Mouse (Mus musculus) ZHBTc4 (cell line): Measurements from ENCODE around the gene Uqcr10.

Experiments used
- DNase-seq: peaks from one replicate; pipeline ENCODE4 v3.0.0-alpha.2; 2011; ENCODE audit warnings: low read depth, low spot score

Uqcr10 gene

GRCm38 (mm10) chr11:4704072-4704964 lies at the start of gene Uqcr10, which contains the start of gene Zmat5:
TSS of gene Uqcr10 (minus strand) at chr11:4704342.
TSS of gene Zmat5 (plus strand) at chr11:4704678.
- DNase-seq, result peak; percentile 97

DNA sequence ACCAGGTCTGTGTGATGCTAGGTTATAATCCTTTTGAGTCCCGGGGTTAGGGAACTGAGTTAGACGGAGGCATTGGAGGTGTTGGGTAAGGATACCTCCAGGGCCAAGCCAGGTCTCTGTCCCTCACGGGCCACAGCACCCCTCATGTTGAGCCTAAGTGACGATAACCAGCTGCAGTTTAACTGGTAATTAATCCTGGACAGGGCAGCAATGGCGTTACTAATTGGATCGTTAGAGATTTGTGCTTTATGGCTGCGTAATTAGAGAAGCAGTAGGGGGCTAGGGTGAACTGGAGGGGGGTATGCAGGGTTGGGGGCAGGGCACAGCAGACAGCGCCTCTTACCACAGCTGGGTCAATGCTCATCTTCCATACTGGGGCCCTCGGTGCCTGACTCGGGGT lies 48.7 kb upstream of the Uqcr10 start:
- DNase-seq, result no peak

GRCm38 (mm10) chr11:4750263-4750662 lies 46.1 kb upstream of the Uqcr10 start:
- peak; percentile 83 for DNase-seq

- DNase-seq, result peak; percentile 39
These were observed 43.1 kb upstream of the Uqcr10 start for GRCm38 (mm10) chr11:4747285-4747684.

GRCm38 (mm10) chr11:4746733-4747132 lies 42.6 kb upstream of the Uqcr10 start, which contains the start of gene Cabp7:
TSS of gene Cabp7 (minus strand) at chr11:4746778.
- DNase-seq, result peak; percentile 50

DNA sequence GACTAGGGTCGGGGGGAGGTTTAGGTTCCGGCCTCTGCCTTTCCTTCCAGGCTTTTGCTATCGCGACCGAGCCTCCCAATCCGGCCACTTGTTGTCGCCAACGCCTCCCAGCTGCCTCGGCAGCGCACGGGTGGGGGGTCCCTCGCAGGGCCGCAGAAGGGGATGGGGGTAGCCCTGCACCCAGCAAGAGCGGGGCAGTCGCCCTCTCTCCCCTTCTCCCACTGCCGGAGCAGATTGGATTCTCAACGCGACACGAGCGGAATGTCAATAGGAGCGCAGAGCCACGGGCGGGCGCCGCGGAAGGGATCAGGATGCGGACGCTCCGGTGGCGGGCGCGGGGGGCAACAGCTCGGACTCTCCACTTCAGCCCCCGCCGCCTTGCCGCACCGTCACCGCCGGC lies 41.8 kb upstream of the Uqcr10 start:
- DNase-seq, result peak; percentile 62

DNA sequence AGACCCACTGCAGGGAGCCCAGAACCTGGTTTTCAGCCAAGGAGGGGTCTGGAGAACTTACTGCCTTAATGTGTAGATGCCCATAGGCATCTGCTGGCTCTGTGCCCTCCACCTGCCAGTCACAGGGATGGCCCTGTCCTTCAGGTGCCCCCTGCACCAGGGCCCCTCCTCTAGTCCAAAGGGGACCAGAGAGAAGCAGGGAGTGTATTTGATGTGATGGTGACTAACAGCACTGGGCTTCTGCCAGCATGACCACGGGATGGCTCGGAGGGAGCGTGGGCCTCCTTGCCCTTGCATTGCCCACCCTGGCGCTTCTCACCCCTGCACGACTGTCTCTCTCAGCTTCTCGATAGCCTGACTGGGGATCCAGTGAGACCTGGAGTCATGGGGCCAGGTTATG lies 40.5 kb upstream of the Uqcr10 start:
- no peak for DNase-seq

DNA sequence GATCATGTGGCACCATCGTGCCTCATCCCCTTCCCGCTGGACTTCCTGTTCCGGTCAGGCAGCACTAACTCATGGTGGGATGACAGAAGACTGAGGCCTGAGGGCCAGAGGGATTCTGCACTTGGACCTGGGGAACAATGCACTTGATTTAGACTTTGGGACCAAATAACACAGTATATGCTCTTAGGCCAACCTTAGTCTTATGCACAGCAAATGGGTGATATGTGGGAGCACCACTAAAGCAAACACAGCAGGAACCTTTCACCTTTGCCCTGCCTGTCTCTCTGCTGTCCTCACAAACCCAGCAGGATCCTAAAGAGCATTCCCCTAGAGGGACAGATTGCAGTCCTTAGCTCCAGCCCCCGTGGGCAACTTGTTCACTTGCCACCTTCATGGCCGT lies 36.6 kb upstream of the Uqcr10 start:
- DNase-seq, result no peak

GRCm38 (mm10) chr11:4738719-4739118 lies 34.6 kb upstream of the Uqcr10 start:
- DNase-seq, result peak; percentile 47

DNA sequence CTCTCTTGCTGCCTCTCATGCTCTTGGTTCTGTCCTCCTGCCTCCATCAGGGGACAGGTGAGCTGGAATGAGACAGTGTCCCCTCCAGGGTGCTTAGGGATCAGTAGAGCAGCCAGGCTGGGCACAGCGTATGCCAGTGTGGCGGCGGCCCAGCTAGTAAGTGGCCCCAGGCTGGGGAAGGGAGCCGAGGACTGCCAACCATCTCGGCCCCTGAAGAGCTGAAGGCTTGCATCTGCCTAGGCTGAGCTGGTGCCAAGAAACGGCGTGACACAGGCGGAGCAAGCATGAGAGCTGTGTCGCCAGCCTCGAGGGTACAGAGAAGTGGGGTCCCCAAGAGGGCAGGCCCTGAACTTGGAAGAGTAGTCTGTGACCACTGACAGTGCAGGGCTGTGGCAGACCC lies 33.5 kb upstream of the Uqcr10 start:
- DNase-seq, result no peak

- DNase-seq, result no peak
These were observed 32.2 kb upstream of the Uqcr10 start for GRCm38 (mm10) chr11:4736355-4736754.

- DNase-seq, result peak; percentile 77
These were observed 30.0 kb upstream of the Uqcr10 start for GRCm38 (mm10) chr11:4734179-4734578.

- DNase-seq, result no peak
These were observed 27.6 kb upstream of the Uqcr10 start for GRCm38 (mm10) chr11:4731781-4732180.

DNA sequence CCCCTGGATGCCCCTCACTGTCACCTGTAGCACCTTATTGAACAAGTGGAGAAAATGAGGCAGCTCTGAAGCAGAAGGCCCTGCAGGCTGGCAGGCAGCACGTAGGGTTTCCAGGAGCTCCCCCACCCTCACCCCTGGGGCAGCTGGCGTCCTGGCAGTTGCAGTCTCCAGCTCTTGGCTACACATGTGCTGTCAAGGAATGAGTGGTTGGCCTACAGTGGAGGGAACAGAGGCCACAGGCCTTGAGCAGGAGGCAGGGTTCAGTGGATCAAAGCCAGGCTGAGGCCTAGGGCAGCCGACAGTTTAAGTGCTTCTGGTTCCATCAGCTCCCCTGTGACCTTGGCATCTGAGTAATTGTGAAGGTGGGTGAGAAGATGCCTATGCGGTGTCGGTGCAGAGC lies 26.8 kb upstream of the Uqcr10 start:
- no peak for DNase-seq

- no peak for DNase-seq
These were observed 26.0 kb upstream of the Uqcr10 start for GRCm38 (mm10) chr11:4730096-4730495.

DNA sequence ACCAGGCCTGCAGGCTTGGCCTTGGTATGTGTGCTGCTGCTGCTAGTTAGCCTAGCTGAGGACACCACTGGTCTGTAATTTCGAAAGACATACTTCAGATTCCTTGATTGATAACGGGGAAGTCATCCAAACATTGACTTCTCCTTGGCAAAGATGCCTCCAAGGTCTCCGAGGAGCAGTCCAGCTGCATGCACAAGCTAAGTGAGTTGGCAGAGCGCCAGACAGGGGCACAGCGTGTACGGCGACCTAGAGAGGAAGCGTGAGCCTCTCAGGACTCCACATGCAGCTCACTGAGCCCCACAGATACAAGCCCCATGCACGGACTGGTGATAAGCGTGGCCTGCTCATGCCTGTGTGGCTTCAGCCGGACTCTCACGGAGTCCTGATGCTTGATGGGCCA lies 25.5 kb upstream of the Uqcr10 start:
- no peak for DNase-seq

DNA sequence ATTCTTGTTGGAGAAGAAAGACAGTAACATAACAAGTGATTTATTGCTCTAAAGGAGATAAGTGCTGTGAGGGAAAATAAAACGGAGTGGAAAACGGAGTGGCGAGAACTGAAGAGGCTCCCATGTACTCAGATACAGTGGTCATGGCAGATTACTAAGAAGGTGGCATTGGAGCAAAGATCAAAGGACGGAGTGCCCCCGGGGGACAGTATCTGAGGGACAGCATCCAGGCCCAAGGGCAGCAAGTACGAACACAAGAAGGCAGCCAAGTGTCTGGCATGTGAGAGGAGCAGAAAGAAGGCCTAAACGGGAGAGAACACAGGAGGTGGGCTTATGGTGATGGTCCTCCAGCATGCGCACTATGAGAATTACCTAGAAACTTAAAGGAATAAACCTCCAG lies 17.6 kb upstream of the Uqcr10 start:
- DNase-seq, result no peak

GRCm38 (mm10) chr11:4720900-4721580 lies 16.9 kb upstream of the Uqcr10 start:
- no peak for DNase-seq

GRCm38 (mm10) chr11:4720393-4720792 lies 16.3 kb upstream of the Uqcr10 start:
- DNase-seq, result peak; percentile 29

DNA sequence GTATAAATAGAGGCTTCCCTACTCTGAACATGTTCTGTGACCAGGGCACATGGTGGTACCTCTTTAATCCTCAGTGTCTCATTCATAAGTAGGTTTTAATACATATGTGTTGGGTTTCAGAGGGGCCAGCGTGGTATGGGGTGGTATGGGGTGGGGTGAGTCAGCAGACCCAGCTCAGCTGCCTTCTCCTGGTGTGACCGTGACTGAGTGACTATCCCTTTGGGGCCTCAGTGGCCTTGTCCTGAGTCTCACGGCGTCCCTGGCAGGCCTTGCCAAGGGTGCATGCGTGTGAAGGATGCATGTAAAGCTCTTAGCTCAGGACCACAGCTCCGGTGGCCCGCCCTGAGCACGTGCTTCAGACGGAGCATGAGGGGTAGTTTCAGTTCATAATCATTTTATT lies 15.8 kb upstream of the Uqcr10 start:
- DNase-seq, result no peak

- DNase-seq, result no peak
These were observed 14.4 kb upstream of the Uqcr10 start for GRCm38 (mm10) chr11:4718548-4718947.

- no peak for DNase-seq
These were observed 12.5 kb upstream of the Uqcr10 start for GRCm38 (mm10) chr11:4716530-4717236.
